Mouse (Mus musculus): ENCODE measurements around the gene Hoxb6.

Gene Hoxb6

GRCm38 (mm10) chr11:96270996-96271540 lies 21.2 kb upstream of the Hoxb6 start, which contains the start of gene Hoxb9:
Gene Hoxb9, plus strand, starts transcription at chr11:96271457.
- DNase-seq: no peak

- DNase-seq: no peak
Measured at GRCm38 (mm10) chr11:96271541-96272011, 20.7 kb upstream of the Hoxb6 start.

GRCm38 (mm10) chr11:96272024-96272921 lies 20.0 kb upstream of the Hoxb6 start:
- no peak for DNase-seq

- no peak for DNase-seq
Measured at GRCm38 (mm10) chr11:96274428-96274827, 17.8 kb upstream of the Hoxb6 start.

- no peak for DNase-seq
Measured at GRCm38 (mm10) chr11:96275896-96276295, 16.4 kb upstream of the Hoxb6 start.

- no peak for DNase-seq
Measured at GRCm38 (mm10) chr11:96277151-96278044, 14.9 kb upstream of the Hoxb6 start.

GRCm38 (mm10) chr11:96278324-96278723 lies 14.0 kb upstream of the Hoxb6 start:
- no peak for DNase-seq

- peak; percentile 77 for DNase-seq
Measured at GRCm38 (mm10) chr11:96278773-96279172, 13.5 kb upstream of the Hoxb6 start.

GRCm38 (mm10) chr11:96279421-96280233 lies 12.6 kb upstream of the Hoxb6 start:
- DNase-seq: no peak

GRCm38 (mm10) chr11:96280399-96281378 lies 11.6 kb upstream of the Hoxb6 start:
- no peak for DNase-seq

- DNase-seq: no peak
Measured at GRCm38 (mm10) chr11:96281396-96281795, 10.9 kb upstream of the Hoxb6 start.

- DNase-seq: no peak
Measured at GRCm38 (mm10) chr11:96281855-96282570, 10.3 kb upstream of the Hoxb6 start, which contains the start of gene Hoxb8. Gene Hoxb8, plus strand, starts transcription at chr11:96281905.

- DNase-seq: no peak
Measured at GRCm38 (mm10) chr11:96282795-96283430, 9.4 kb upstream of the Hoxb6 start.

- peak; percentile 27 for DNase-seq
Measured at GRCm38 (mm10) chr11:96284041-96284749, 8.1 kb upstream of the Hoxb6 start.

GRCm38 (mm10) chr11:96284774-96285734 lies 7.2 kb upstream of the Hoxb6 start:
- no peak for DNase-seq

GRCm38 (mm10) chr11:96285771-96286738 lies 6.2 kb upstream of the Hoxb6 start, which contains the start of gene Hoxb7:
Gene Hoxb7, plus strand, starts transcription at chr11:96286623.
- no peak for DNase-seq

Data from thymus, postnatal 14 days (tissue).